Mouse (Mus musculus) limb, embryonic 10.5 days (tissue): ENCODE data around the gene Hmgb1. TPM values are rescaled to one million over a fixed set of nuclear protein-coding genes. Genes with fewer than 3 reads are reported as not detected.

ENCODE experiments used
- DNase-seq: peaks from one replicate; pipeline ENCODE4 v3.0.0-alpha.2; 2017; ENCODE audit warnings: low spot score
- H3K27ac ChIP-seq: fragments of 300-500 bp; sonication (generic); 2 replicates; pipeline ENCODE4 v1.5.1; 2016; ENCODE audit warnings: mild to moderate bottlenecking
- H3K27me3 ChIP-seq: fragments of 300-500 bp; sonication (generic); 2 replicates; pipeline ENCODE4 v1.6.1; 2016; ENCODE audit warnings: low read depth, mild to moderate bottlenecking; ENCODE audit not compliant: poor library complexity, severe bottlenecking
- H3K36me3 ChIP-seq: fragments of 300-500 bp; sonication (generic); 2 replicates; pipeline ENCODE4 v1.6.1; 2016; ENCODE audit warnings: mild to moderate bottlenecking, moderate library complexity
- H3K4me1 ChIP-seq: fragments of 300-500 bp; sonication (generic); 2 replicates; pipeline ENCODE4 v1.6.1; 2016
- H3K4me3 ChIP-seq: fragments of 300-500 bp; sonication (generic); 2 replicates; pipeline ENCODE4 v1.5.1; 2016; ENCODE audit warnings: mild to moderate bottlenecking, moderate library complexity
- H3K9me3 ChIP-seq: fragments of 300-500 bp; sonication (generic); replicated peaks from 2 replicates; pipeline ENCODE4 v1.6.1; 2016; ENCODE audit warnings: mild to moderate bottlenecking
- WGBS: fragments of 180-500 bp; shearing (Covaris S2); methylation state at CpG from one replicate; pipeline ENCODE4 v1.1.7; 2016; 5-methylcytosine and 5-hydroxymethylcytosine counted together
- polyA plus RNA-seq: library from polyadenylated mRNA; unstranded; fragments of >200 nt; fragmentation: Nextera tagmentation; extraction: Ambion mirVana; gene quantifications from 2 replicates; pipeline ENCODE4 v1.2.1, GENCODE M21; 2016

The Hmgb1 gene
- polyA plus RNA-seq, 1 experiment from 2014 or later = 1,835 TPM

GRCm38 (mm10) chr5:148999802-149000201, 184.5 kb downstream of the Hmgb1 start:
- peak overlapping the region; percentile 7; the same call in 1 of the 2 replicates for H3K27ac ChIP-seq
- no peaks in the 10 kb centered on the region for H3K36me3 ChIP-seq
- peaks cover 50% of the 10 kb centered on the region for H3K4me1 ChIP-seq
- no peak overlapping the region for H3K4me3 ChIP-seq
- no peaks in the 10 kb centered on the region for H3K27me3 ChIP-seq
- no peak for DNase-seq
- no peaks in the 10 kb centered on the region for H3K9me3 ChIP-seq
- 89% methylated on average over 7 of the region's 7 CpGs for WGBS

GRCm38 (mm10) chr5:148998512-148998911, 185.8 kb downstream of the Hmgb1 start:
- Histone ChIP-seq H3K27me3 (no peaks in the 10 kb centered on the region), H3K4me3 (no peak overlapping the region), H3K36me3 (peaks cover 3% of the 10 kb centered on the region), H3K27ac (no peak overlapping the region), H3K4me1 (peaks cover 57% of the 10 kb centered on the region), H3K9me3 (no peaks in the 10 kb centered on the region)
- WGBS = 83% methylated on average over 14 of the region's 14 CpGs
- DNase-seq = no peak

- no peak for DNase-seq
- Histone ChIP-seq H3K4me3 (no peak overlapping the region), H3K4me1 (peaks cover 39% of the 10 kb centered on the region), H3K9me3 (0 out of 2 replicates have a peak, but pooled peaks cover 4% of the 10 kb centered on the region), H3K27ac (peak overlapping the region; percentile 69), H3K27me3 (no peaks in the 10 kb centered on the region), H3K36me3 (peaks cover 20% of the 10 kb centered on the region)
- 79% methylated on average over 4 of the region's 4 CpGs for WGBS
Observed at GRCm38 (mm10) chr5:148996709-148997037, 187.6 kb downstream of the Hmgb1 start.

Other genes with a start within 250 kb of the Hmgb1 start
- gene Gm42791, start 189.3 kb downstream of the Hmgb1 start, polyA plus RNA-seq = 0.85 TPM in 1 of 2 replicates, not detected in the other
- gene Uspl1, start 139 bp downstream of the Hmgb1 start, polyA plus RNA-seq = 72.9 and 78.7 TPM in 2 replicates
- gene Alox5ap, start 80.3 kb upstream of the Hmgb1 start, polyA plus RNA-seq = 6.2 and 8.7 TPM in 2 replicates
- 0.26 and 0.33 TPM in 2 replicates for gene Medag, start 227.3 kb upstream of the Hmgb1 start, polyA plus RNA-seq